Mouse (Mus musculus) forebrain, embryonic 14.5 days (tissue): ENCODE data around the gene Olfr470. TPM values are rescaled to one million over a fixed set of nuclear protein-coding genes. Genes with fewer than 3 reads are reported as not detected.
"Not testable (repeated sequence)": the region's sequence is repeated elsewhere in the genome, so short reads cannot be mapped to it uniquely, and the experiment has no call there.

Experiments
- ATAC-seq: fragments of 200-750 bp; cut with Nextera tagmentation; 2 replicates; pipeline ENCODE4 v1.8.0; 2017; ENCODE audit warnings: mild to moderate bottlenecking, moderate library complexity
- DNase-seq: peaks from one replicate; pipeline ENCODE4 v3.0.0-alpha.2; 2015; ENCODE audit warnings: low spot score
- H3K27ac ChIP-seq: fragments of 300-500 bp; sonication (generic); 2 replicates; pipeline ENCODE4 v1.5.1; 2014; ENCODE audit warnings: low read depth, mild to moderate bottlenecking, control low read depth, low read length, moderate library complexity
- H3K27me3 ChIP-seq: fragments of 300-500 bp; sonication (generic); replicated peaks from 2 replicates; pipeline ENCODE4 v1.6.1; 2014; ENCODE audit warnings: low read length, control low read depth, mixed read lengths; ENCODE audit not compliant: control insufficient read depth, insufficient read depth
- H3K36me3 ChIP-seq: fragments of 300-500 bp; sonication (generic); 2 replicates; pipeline ENCODE4 v1.6.1; 2014; ENCODE audit warnings: low read length, control low read depth; ENCODE audit not compliant: control insufficient read depth, insufficient read depth
- H3K4me1 ChIP-seq: fragments of 300-500 bp; sonication (generic); 2 replicates; pipeline ENCODE4 v1.6.1; 2014; ENCODE audit warnings: antibody characterized with exemption, low read length, control low read depth; ENCODE audit not compliant: control insufficient read depth, insufficient read depth
- H3K4me2 ChIP-seq: fragments of 300-500 bp; sonication (generic); 2 replicates; pipeline ENCODE4 v1.6.1; 2014; ENCODE audit warnings: mild to moderate bottlenecking, control low read depth, low read length
- H3K4me3 ChIP-seq: fragments of 300-500 bp; sonication (generic); 2 replicates; pipeline ENCODE4 v1.5.1; 2014; ENCODE audit warnings: low read depth, low read length, control low read depth
- H3K9ac ChIP-seq: fragments of 300-500 bp; sonication (generic); 2 replicates; pipeline ENCODE4 v1.6.1; 2014; ENCODE audit warnings: mild to moderate bottlenecking, low read length, control low read depth, moderate library complexity
- H3K9me3 ChIP-seq: fragments of 300-500 bp; sonication (generic); replicated peaks from 2 replicates; pipeline ENCODE4 v1.6.1; 2016; ENCODE audit warnings: low read length, control low read depth, mixed read lengths; ENCODE audit not compliant: control insufficient read depth
- WGBS: fragments of 180-500 bp; shearing (Covaris S2); extraction: QIAGEN DNeasy Blood & Tissue Kit; methylation state at CpG from one replicate; pipeline ENCODE4 v1.1.7; 2014; 5-methylcytosine and 5-hydroxymethylcytosine counted together
- polyA plus RNA-seq: library from polyadenylated mRNA; unstranded; fragments of >200 nt; fragmentation: Nextera tagmentation; extraction: Ambion mirVana; gene quantifications from 2 replicates; pipeline ENCODE4 v1.2.1, GENCODE M21; 2014

Gene Olfr470
- polyA plus RNA-seq: not detected in 2 replicates

DNA sequence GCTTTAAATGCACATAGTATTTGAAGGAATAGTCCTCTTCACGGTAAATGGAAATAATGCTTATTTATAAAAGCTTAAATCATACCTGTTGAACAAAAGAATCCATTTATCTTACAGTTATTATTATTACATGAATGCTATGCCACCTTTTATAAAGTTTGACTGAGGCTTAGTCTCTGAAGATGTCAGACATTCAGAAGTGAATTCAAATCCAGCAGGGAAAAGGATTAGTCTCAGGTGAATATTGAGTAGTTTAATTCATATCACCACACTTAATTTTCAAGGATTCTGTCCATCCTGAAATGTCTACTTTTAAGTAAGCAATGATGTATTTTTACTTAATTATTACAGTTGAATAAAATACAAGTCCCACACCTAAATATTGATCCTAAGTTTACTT, at the start of gene Olfr470:
Olfr470 (minus strand) TSS at position 101 of the 400 bp plus-strand sequence.
- not testable (repeated sequence) for H3K27me3 ChIP-seq, H3K4me1 ChIP-seq, H3K4me3 ChIP-seq, DNase-seq, H3K36me3 ChIP-seq, H3K4me2 ChIP-seq, ATAC-seq, H3K9ac ChIP-seq, H3K9me3 ChIP-seq, H3K27ac ChIP-seq
- 85% methylated on average over 1 of the region's 1 CpGs for WGBS

- Histone ChIP-seq H3K9me3 (no peaks in the 10 kb centered on the region), H3K9ac (no peak overlapping the region), H3K36me3 (no peaks in the 10 kb centered on the region), H3K4me3 (no peak overlapping the region), H3K4me2 (no peak overlapping the region), H3K27me3 (no peaks in the 10 kb centered on the region), H3K27ac (no peak overlapping the region), H3K4me1 (no peaks in the 10 kb centered on the region)
- DNase-seq (peak; percentile 24), ATAC-seq (no peak)
- 94% methylated on average over 1 of the region's 1 CpGs for WGBS
These were observed 5.6 kb downstream of the Olfr470 start for GRCm38 (mm10) chr7:107841719-107842118.

GRCm38 (mm10) chr7:107825441-107825840, 21.8 kb downstream of the Olfr470 start, which contains the start of gene Olfr469:
Gene Olfr469 (minus strand): TSS chr7:107825541.
- not testable (repeated sequence) for H3K9ac ChIP-seq, H3K4me3 ChIP-seq, ATAC-seq, H3K4me2 ChIP-seq, DNase-seq, H3K36me3 ChIP-seq, H3K27ac ChIP-seq, H3K4me1 ChIP-seq, H3K27me3 ChIP-seq, H3K9me3 ChIP-seq

- H3K36me3 ChIP-seq, ATAC-seq, H3K4me3 ChIP-seq, DNase-seq, H3K27me3 ChIP-seq, H3K27ac ChIP-seq, H3K9ac ChIP-seq, H3K4me2 ChIP-seq, H3K9me3 ChIP-seq, H3K4me1 ChIP-seq: not testable (repeated sequence)
- WGBS: 76% methylated on average over 2 of the region's 2 CpGs
These were observed 23.4 kb downstream of the Olfr470 start for GRCm38 (mm10) chr7:107823867-107824266.

DNA sequence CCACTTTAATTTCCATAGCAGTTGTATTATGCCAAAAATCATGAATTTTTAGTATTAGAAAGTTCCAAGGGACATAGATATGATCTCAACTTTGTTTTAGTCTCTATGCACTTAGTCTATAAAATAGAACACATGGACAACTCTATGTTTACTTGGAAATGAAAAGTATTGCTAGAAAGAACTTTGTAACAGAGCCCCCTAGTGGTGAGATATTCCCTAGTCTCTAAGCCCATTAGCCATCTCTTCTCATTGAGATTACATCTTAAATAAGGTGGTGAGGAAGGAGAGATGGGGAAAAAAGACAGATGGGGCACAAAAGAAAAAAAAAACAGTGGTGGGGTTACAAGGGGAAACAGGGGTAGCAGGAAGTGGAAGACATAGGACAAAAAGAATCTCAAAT, 27.8 kb downstream of the Olfr470 start:
- H3K4me3 ChIP-seq: no peak overlapping the region
- no peaks in the 10 kb centered on the region for H3K4me1 ChIP-seq
- H3K9me3 ChIP-seq: no peaks in the 10 kb centered on the region
- no peak overlapping the region for H3K4me2 ChIP-seq
- H3K27me3 ChIP-seq: no peaks in the 10 kb centered on the region
- H3K27ac ChIP-seq: no peak overlapping the region
- peak; percentile 32 for DNase-seq
- no peaks in the 10 kb centered on the region for H3K36me3 ChIP-seq
- ATAC-seq: no peak
- no peak overlapping the region for H3K9ac ChIP-seq

GRCm38 (mm10) chr7:107811963-107812362, 35.3 kb downstream of the Olfr470 start, which contains the start of gene Olfr467:
Gene Olfr467 (plus strand): TSS chr7:107812263.
- no peak for DNase-seq
- Histone ChIP-seq H3K27me3 (no peaks in the 10 kb centered on the region), H3K4me3 (no peak within 1 kb of the TSS), H3K27ac (no peak within 1 kb of the TSS), H3K36me3 (no peaks in the 10 kb centered on the region), H3K9ac (no peak within 1 kb of the TSS), H3K4me2 (no peak within 1 kb of the TSS), H3K9me3 (no peaks in the 10 kb centered on the region), H3K4me1 (no peaks in the 10 kb centered on the region)
- no peak for ATAC-seq

DNA sequence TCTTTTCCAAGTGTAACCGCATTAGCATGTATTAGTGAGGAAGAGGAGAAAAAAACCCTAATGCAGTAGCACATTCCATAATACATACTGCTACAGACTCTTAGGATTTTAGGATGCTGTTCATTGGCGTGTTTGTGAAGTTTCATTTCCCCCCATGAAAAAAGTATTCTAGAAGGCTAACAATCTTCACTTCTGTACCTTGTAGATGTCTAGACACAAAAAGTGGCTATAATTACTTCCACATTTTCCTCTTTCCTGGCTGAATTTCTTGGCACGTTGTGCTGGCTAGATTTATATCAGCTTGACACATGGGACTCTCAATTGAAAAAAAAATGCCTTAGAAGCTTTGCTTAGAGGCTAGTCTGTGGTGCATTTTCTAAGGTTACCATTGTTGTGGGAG, 45.2 kb downstream of the Olfr470 start:
- Histone ChIP-seq H3K27ac (no peak overlapping the region), H3K4me3 (no peak overlapping the region), H3K9me3 (no peaks in the 10 kb centered on the region), H3K27me3 (no peaks in the 10 kb centered on the region), H3K36me3 (no peaks in the 10 kb centered on the region), H3K4me1 (no peaks in the 10 kb centered on the region), H3K9ac (no peak overlapping the region), H3K4me2 (no peak overlapping the region)
- ATAC-seq (no peak), DNase-seq (no peak)
- 79% methylated on average over 3 of the region's 3 CpGs for WGBS

GRCm38 (mm10) chr7:107801108-107801507, 46.2 kb downstream of the Olfr470 start, which contains the start of gene Ovch2:
Gene Ovch2 (minus strand): TSS chr7:107801208.
- H3K9me3 ChIP-seq: no peaks in the 10 kb centered on the region
- no peak within 1 kb of the TSS for H3K4me3 ChIP-seq
- H3K27ac ChIP-seq: no peak within 1 kb of the TSS
- no peak for ATAC-seq
- H3K9ac ChIP-seq: no peak within 1 kb of the TSS
- whole genome bisulfite sequencing: 86% methylated on average over 2 of the region's 2 CpGs
- no peak within 1 kb of the TSS for H3K4me2 ChIP-seq
- H3K36me3 ChIP-seq: no peaks in the 10 kb centered on the region
- H3K27me3 ChIP-seq: no peaks in the 10 kb centered on the region
- no peaks in the 10 kb centered on the region for H3K4me1 ChIP-seq
- no peak for DNase-seq

GRCm38 (mm10) chr7:107796500-107796899, 50.8 kb downstream of the Olfr470 start:
- no peaks in the 10 kb centered on the region for H3K27me3 ChIP-seq
- DNase-seq (no peak), ATAC-seq (no peak)
- no peak overlapping the region for H3K4me2 ChIP-seq
- H3K4me3 ChIP-seq: no peak overlapping the region
- H3K36me3 ChIP-seq: no peaks in the 10 kb centered on the region
- no peaks in the 10 kb centered on the region for H3K4me1 ChIP-seq
- no peak overlapping the region for H3K27ac ChIP-seq
- no peak overlapping the region for H3K9ac ChIP-seq
- whole genome bisulfite sequencing: 93% methylated on average over 2 of the region's 2 CpGs
- no peaks in the 10 kb centered on the region for H3K9me3 ChIP-seq
